Mouse (Mus musculus) layer of hippocampus, adult 9-11 months (tissue): ENCODE measurements around the gene Zfp131.
A peak's percentile ranks its signal among the peaks of the same experiment; 100 is the strongest.
"Not testable (repeated sequence)": the region's sequence is repeated elsewhere in the genome, so short reads cannot be mapped to it uniquely, and the experiment has no call there.

Experiments
- DNase-seq: peaks from one replicate; pipeline ENCODE4 v3.0.0; 2022

Zfp131 gene

GRCm38 (mm10) chr13:119790761-119791579 is at the start of gene Zfp131:
Gene Zfp131, minus strand, starts transcription at chr13:119790889.
- DNase-seq = peak; percentile 95

- peak; percentile 2 for DNase-seq
These were observed 49.3 kb upstream of the Zfp131 start for GRCm38 (mm10) chr13:119839982-119840381.

GRCm38 (mm10) chr13:119837719-119838337 is 47.1 kb upstream of the Zfp131 start:
- DNase-seq = peak; percentile 6

GRCm38 (mm10) chr13:119836324-119836811 is 45.7 kb upstream of the Zfp131 start:
- not testable (repeated sequence) for DNase-seq

GRCm38 (mm10) chr13:119835320-119836056 is 44.8 kb upstream of the Zfp131 start, which contains the start of gene D13Ertd608e:
Gene D13Ertd608e, plus strand, starts transcription at chr13:119836006.
- peak; percentile 3 for DNase-seq

- not testable (repeated sequence) for DNase-seq
These were observed 39.4 kb upstream of the Zfp131 start, which contains the start of gene AF067063 for GRCm38 (mm10) chr13:119830116-119830515. Gene AF067063, minus strand, starts transcription at chr13:119830216.

GRCm38 (mm10) chr13:119817579-119818206 is 27.0 kb upstream of the Zfp131 start:
- no peak for DNase-seq

GRCm38 (mm10) chr13:119816798-119817197 is 26.1 kb upstream of the Zfp131 start:
- DNase-seq = no peak

- no peak for DNase-seq
These were observed 19.3 kb upstream of the Zfp131 start for GRCm38 (mm10) chr13:119810031-119810430.

GRCm38 (mm10) chr13:119808937-119809336 is 18.2 kb upstream of the Zfp131 start:
- no peak for DNase-seq

GRCm38 (mm10) chr13:119797656-119798055 is 7.0 kb upstream of the Zfp131 start:
- DNase-seq = no peak

- DNase-seq = no peak
These were observed 2.2 kb upstream of the Zfp131 start for GRCm38 (mm10) chr13:119792791-119793404.

GRCm38 (mm10) chr13:119791580-119792135 is 969 bp upstream of the Zfp131 start:
- no peak for DNase-seq

- peak; percentile 63 for DNase-seq
These were observed 605 bp downstream of the Zfp131 start for GRCm38 (mm10) chr13:119789851-119790717.

- DNase-seq = no peak
These were observed 7.1 kb downstream of the Zfp131 start for GRCm38 (mm10) chr13:119783581-119783980.

- DNase-seq = no peak
These were observed 22.1 kb downstream of the Zfp131 start for GRCm38 (mm10) chr13:119768541-119768940.

GRCm38 (mm10) chr13:119766480-119766879 is 24.2 kb downstream of the Zfp131 start:
- no peak for DNase-seq

GRCm38 (mm10) chr13:119756831-119757230 is 33.9 kb downstream of the Zfp131 start:
- no peak for DNase-seq

- peak; percentile 88 for DNase-seq
These were observed 34.8 kb downstream of the Zfp131 start, which contains the start of gene Nim1k for GRCm38 (mm10) chr13:119755681-119756471. Gene Nim1k, minus strand, starts transcription at chr13:119755882.

GRCm38 (mm10) chr13:119755141-119755547 is 35.5 kb downstream of the Zfp131 start:
- peak; percentile 33 for DNase-seq
